Mouse (Mus musculus) CD8-positive naive resting alpha-beta T cell, adult 57 days (primary cell): ENCODE measurements around the gene Meiob. TPM values are rescaled to one million over a fixed set of nuclear protein-coding genes. Genes with fewer than 3 reads are reported as not detected.

ENCODE experiments used
- total RNA-seq: library from RNA; stranded (reverse); gene quantifications from one replicate; pipeline ENCODE4 v1.2.4, GENCODE M21; 2023

Gene Meiob
- not detected for total RNA-seq

DNA sequence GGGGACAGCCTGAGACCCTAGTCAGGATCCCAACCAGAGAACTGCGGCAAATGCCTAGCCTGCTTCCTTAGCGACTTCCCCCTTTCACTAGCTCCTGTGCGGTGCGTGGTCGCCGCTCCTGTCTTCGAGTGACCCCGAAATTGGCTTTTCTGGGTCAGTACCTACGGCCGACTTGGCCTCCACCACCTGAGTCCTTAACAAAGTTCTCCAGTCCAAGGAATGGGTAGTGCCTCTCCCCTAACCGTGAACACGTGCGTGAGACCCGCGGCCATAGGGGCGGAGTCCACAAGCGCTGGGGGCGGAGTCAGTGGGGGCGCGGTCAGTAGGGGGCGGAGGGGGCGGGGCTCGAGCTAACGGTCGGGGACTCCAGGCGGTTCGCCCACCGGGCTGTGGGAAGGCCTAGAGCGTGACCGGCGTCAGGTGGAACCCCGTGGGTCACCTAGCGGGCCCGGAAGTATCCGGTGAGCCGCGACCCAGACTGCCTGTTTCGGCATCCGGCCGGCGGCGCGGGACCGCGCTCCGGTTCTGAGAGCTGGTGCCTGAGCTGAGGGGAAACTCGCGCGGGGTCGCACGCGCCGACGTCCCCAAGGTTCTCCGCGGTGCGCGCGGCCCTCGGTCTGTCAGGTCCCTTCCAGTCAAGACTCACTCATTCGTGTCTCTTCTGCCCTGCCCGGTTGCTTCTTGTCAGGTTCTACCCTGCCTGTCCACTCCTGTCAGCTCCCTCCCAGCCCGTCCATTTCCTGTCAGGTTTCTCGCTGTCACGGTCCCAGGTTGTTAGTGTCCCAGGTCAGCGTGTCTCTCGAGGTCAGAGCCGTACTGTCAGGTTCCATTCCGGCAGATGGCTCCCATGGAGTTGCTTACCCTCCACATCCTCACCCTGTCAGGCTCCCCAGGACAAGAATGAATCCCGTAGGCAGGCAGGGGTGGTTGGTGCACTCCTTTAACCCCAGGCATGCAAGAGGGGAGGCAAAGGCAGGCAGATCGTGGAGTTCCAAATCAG is at the start of gene Meiob:
TSS of gene Meiob (plus strand) at position 338 of the 1,000 bp plus-strand sequence.

DNA sequence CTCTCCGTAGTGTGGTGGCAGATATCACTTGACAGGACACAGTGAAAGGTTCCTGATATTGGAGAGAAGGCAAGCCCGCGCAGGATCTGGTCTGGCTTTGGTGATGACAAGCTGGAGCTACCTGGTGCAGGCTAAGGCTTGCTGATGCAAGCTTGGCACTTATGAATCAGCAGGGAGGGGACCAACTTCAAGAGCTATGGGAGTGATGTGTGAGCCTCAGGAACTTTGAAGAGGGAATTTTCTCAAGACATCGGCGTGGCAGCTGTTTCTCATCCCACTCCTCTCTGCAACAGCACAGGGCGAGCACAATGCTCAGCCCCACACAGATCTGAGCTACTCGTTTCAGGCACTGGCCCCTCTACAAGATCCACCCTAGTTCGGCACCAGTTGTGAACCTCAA is 35.8 kb downstream of the Meiob start, which contains the start of gene Hagh:
TSS of gene Hagh (plus strand) at position 302 of the 400 bp plus-strand sequence.

DNA sequence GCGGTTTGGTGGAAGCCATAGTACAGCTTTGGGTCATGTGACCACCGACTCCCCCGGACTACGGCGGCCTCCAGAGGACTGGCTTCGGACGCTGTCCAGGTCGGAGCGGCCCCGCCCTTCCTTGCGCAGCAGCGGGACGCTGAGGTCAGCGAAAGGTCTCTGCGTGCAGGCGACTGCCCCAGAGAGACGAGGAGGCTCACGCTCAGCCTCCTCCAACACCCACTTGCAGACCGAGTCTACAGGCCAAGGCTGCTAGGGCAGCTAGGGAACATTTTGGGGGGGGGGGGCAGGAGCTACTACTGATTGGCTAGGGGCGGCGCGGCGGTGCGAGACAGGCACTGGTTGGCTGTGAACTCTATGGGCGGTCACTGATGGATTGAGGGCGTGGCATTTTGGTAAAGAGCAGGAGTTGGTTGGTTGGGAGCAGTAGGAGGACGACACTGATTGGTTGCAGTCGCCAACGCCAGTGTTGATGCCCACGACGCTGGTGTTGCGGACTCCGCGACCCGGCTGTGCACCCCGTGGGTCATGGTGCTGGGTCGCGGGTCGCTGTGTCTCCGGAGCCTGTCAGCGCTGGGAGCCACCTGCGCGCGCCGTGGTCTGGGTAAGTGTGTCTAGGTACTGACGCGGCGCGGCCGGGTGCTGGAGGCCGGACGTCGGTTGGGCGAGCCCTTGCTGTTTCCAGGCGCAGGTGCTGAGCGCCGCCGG is 46.1 kb downstream of the Meiob start, which contains the start of gene Fahd1:
TSS of gene Fahd1 (minus strand) at position 300 of the 708 bp plus-strand sequence.

DNA sequence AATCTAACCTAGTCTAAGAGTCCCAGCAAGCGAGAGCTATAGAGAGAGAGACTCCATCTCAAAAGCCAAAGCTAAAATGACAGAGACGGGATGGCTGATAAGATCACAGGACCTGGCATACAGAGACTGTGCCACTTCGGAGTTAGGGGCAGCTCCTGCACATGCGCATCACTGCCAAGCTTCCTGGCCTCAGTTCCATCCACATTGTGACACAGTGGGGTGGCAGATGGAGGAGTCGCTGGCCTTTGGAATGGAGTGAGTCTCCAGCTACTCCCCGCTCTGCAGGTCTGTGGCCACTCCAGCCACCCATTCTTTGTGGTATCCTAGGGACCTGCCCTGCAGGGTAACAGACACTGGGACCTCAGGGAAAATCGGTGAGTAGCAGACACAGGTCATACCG is 61.7 kb downstream of the Meiob start, which contains the start of gene Igfals:
TSS of gene Igfals (plus strand) at position 222 of the 400 bp plus-strand sequence.

DNA sequence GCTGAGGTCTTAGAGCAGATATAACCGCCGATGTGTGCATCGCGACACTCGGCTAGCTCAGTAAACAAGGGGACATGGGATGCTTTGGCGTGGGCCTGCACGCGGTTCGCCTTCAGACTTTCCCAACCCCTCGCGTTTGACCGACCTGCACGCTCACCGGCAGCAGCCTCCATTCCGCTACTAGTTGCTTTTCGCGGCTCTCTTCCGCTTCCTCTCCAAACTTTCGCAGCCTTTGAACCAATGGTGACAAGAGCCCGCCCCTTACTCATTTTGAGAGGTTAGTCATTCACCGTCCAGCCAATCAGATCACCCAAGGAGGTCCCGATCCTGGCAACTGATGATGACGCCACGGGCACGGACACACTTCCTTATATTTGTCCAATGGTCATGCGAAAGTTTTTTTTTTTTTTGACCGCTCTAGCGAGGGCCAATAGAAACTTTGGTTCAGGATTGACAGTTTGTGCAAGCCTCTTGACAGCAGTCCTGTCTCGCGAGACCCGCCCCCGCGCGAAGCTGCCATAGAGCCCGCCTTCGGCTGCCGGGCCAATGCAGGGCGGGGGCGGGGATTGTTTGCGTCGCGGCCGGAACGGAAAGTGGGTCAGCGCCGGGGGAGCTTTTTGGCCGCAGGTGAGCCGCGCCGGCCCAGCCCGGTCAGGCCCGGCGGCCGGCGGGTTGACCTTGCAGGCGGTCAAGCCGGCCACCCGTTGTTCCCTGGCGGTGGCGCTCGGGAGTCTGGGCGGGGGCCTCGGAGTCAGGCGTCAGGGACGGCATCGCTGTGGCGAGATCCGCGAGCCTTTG is 82.2 kb downstream of the Meiob start, which contains the start of the genes Nubp2 and Spsb3:
TSS of gene Nubp2 (minus strand) at position 216 of the 798 bp plus-strand sequence.
TSS of gene Spsb3 (plus strand) at position 510 of the 798 bp plus-strand sequence.

Other genes with a start within 250 kb of the Meiob start
- 70.5 TPM for gene Tsc2, start 171.7 kb upstream of the Meiob start, total RNA-seq
- 4.3 TPM for gene Nthl1, start 171.6 kb upstream of the Meiob start, total RNA-seq
- gene Slc9a3r2, start 154.0 kb upstream of the Meiob start, total RNA-seq: not detected
- not detected for gene Npw, start 145.8 kb upstream of the Meiob start, total RNA-seq
- 62.1 TPM for gene Zfp598, start 134.6 kb upstream of the Meiob start, total RNA-seq
- not detected for gene Syngr3, start 114.3 kb upstream of the Meiob start, total RNA-seq
- gene Gfer, start 108.1 kb upstream of the Meiob start, total RNA-seq: 12.7 TPM
- gene Noxo1, start 108.1 kb upstream of the Meiob start, total RNA-seq: 2.0 TPM
- gene Tbl3, start 96.6 kb upstream of the Meiob start, total RNA-seq: 26.6 TPM
- gene Rnf151, start 86.2 kb upstream of the Meiob start, total RNA-seq: not detected
- gene Rps2, start 86.2 kb upstream of the Meiob start, total RNA-seq: 1,667 TPM
- gene Ndufb10, start 79.8 kb upstream of the Meiob start, total RNA-seq: 68.1 TPM
- not detected for gene Rpl3l, start 76.5 kb upstream of the Meiob start, total RNA-seq
- 32.5 TPM for gene Msrb1, start 67.6 kb upstream of the Meiob start, total RNA-seq
- gene Hs3st6, start 51.3 kb upstream of the Meiob start, total RNA-seq: not detected
- 33.1 TPM for gene Hagh, start 35.9 kb downstream of the Meiob start, total RNA-seq
- 2.0 TPM for gene Fahd1, start 46.1 kb downstream of the Meiob start, total RNA-seq
- 0.67 TPM for gene Igfals, start 61.7 kb downstream of the Meiob start, total RNA-seq
- gene Nubp2, start 82.1 kb downstream of the Meiob start, total RNA-seq: 53.6 TPM
- gene Spsb3, start 82.4 kb downstream of the Meiob start, total RNA-seq: 28.9 TPM
- 66.2 TPM for gene Eme2, start 90.8 kb downstream of the Meiob start, total RNA-seq
- 44.8 TPM for gene Mrps34, start 90.8 kb downstream of the Meiob start, total RNA-seq
- 24.0 TPM for gene Nme3, start 92.2 kb downstream of the Meiob start, total RNA-seq
- 226 TPM for gene Mapk8ip3, start 132.7 kb downstream of the Meiob start, total RNA-seq
- gene Jpt2, start 156.4 kb downstream of the Meiob start, total RNA-seq: 18.5 TPM
- gene Cramp1l, start 211.5 kb downstream of the Meiob start, total RNA-seq: 36.7 TPM
- gene Ift140, start 211.8 kb downstream of the Meiob start, total RNA-seq: 31.4 TPM